Mouse (Mus musculus) T-helper 2 cell (primary cell): ENCODE measurements around the gene Tmem217.
"Not testable (repeated sequence)": the region's sequence is repeated elsewhere in the genome, so short reads cannot be mapped to it uniquely, and the experiment has no call there.

Source experiments
- in situ Hi-C: fragments of 300-600 bp; cut with MboI, MseI; formaldehyde crosslinking; loops from one replicate; pipeline ENCODE4 v1.15.1; 2025; ENCODE audit warnings: high pct_unique_total_duplicates

The Tmem217 gene

DNA sequence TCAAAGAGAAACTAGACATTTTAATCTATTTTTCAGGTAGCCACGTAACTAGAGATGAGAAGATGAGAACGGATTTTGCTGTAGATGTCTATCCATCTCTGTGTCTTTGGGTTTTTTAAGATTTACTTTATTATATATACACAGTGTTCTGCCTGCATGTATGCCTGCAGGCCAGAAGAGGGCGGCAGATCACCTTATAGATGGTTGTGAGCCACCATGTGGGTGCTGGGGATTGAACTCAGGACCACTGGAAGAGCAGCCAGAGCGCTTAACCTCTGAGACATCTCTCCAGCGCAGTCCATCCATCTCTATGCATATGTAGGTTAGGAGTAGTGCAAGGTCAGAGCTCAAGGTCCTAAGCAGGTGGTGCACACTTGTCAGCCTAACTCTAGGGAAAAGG lies 48.5 kb downstream of the Tmem217 start:
- in situ Hi-C loops: no loop called here

DNA sequence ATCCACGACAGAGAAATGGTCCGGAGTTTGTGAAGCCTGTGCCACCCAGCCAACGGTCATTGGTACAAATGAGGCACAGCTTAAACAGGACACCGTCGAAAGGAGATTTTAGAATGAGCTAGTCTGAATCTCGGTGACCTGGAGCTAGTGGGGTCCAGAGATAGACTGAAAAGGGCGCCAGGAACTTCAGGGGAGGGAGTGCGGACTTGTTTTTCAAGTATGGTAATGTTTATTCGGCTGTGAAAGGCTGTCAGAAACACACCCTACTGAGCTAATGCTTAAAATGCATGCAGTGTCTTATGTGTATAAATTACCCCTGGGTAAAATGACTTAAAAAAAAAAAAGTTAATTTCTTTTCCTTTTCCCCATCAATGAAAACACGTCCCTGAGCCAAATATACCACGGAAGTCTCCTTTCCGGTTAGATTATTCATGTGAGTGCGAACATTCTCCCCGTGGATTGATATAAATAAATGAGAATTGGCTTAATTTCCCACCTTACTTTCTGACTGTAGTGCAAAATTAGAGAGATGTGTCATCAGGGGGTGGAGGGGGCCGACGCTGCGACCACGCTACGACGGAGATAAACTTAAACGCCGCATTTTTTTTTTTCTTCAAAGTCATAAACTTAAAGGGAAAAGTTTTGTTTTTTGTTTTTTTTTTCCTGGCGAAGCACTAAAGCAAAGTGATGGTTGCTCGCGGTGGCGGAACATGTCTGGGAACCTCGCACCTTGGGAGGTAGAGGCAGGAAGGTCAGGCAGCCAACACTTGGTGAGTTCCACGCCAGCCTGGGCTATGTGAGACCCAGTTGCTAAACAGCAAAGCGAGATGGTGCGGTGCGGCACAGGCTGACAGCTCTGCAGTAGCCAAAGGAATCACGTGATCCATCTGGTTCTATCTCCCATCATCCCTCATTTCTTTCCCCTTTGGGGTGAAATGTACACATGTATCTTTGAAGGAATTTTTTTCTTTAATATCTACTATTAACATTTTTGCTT lies 49.2 kb downstream of the Tmem217 start:
- in situ Hi-C loops: no loop called here

DNA sequence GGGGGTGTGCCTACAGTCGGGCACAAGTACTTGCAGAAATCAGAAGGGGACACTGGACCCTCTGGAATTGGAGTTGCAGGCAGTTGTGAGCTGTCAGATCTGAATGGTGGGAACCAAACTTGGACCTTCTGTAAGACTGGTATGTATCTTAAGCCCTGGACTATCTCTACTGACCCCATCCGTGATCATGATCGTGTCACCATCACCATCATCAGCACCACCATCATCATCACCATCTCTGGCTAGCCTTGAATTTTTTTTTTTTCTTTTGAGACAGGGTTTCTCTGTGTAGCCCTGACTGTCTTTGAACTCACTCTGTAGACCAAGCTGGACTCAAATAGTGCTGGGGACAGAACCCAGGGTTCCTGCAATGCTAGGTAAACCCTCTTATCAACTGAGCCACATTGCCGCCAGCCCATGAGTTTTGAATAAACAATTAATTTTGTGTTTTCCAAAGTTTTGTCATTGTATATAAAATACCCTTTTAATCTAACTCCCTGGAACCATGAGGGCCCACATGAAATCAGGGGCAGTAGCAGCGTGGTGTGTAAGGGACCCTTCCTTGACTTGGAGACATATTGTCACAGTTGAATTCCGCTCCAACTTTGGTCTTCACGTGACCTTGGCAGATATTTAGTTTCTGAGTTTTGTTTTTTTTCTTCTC lies 50.0 kb downstream of the Tmem217 start:
- in situ Hi-C loops: no loop called here

DNA sequence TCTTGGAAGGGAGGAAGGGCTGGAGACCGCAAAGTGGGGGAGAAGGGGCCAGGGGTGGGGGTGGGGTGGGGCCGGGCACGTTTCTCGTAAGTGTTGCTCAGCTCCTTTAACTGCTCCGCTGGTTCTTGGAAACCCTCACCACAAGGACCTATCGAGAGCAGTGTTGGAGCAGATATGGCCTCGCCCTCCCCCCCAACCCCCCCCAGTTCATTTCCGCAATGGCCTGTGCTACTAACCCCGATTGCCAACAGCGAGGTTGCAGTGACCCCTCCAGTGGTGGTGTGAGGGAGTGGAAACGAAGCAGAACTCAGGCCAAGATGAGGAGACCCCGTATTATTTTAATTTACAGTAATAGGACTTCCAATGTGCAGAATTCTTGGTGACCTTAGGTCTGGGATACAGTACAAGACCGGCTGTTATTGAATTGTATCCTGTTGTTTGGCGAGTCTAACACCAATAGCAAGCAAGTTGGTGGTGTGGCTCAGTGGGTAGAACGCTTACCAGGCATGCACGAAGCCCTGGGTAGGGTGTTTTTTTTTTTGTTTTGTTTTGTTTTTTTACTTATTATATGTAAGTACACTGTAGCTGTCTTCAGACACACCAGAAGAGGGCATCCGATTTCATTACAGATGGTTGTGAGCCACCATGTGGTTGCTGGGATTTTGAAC lies 51.2 kb downstream of the Tmem217 start:
- in situ Hi-C loops: no loop called here

DNA sequence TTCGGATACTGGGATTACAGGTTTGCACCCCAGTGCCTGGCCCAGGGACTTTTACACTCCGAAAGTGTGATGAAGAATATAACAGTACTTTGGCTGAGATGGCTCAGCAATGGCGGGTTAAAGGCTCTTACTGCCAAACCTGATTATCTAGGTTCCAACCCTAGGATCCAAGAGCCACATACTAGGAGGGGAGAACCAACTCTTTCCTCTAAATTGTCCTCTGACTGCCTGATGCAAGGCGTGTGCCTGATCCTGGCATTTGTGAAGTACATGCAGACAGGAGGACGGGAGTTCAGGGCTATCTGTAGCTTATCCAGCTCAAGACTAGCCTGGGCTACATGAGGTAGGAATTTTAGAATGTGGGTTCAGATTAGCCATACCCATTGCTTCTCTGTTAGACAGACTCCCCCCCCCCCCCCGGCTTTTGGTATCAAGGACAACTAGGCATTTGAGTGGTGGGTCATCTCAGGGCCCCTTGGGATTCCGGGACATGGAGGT lies 51.9 kb downstream of the Tmem217 start:
- in situ Hi-C loops: no loop called here

DNA sequence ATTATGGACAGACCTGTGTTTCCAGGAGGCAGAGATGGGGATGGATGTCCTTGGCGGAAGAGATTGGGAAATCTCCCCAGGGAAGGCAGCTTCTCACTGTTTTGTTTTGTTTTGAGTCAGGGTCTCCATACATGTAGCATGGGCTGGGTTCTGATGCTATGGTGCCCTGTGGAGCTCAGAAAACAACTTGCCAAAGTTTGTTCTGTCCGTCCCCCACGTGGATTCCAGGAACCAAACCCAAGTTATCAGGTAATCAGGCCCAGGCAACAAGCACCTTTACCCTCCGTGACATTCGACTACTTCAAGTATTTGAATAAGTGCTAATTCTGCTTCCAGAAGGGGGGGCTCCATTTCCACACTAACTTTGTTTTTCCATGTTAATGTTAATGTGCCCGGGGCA lies 52.7 kb downstream of the Tmem217 start:
- in situ Hi-C loops: no loop called here

DNA sequence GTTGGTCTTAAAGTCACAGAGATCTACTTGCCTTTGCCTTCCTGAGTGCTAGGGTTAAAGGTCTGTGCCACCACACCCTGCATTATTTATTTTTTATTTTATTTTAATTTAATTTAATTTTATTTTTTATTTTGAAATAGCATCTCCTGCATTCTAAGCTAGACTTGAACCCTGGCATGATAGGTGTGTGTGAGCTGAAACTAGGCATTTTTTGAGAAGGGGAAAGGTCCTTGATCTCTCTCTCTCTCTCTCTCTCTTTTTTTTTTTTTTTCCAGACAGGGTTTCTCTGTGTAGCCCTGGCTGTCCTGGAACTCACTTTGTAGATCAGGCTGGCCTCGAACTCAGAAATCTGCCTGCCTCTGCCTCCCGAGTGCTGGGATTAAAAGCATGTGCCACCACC lies 53.2 kb downstream of the Tmem217 start:
- in situ Hi-C loops: not testable (repeated sequence)

DNA sequence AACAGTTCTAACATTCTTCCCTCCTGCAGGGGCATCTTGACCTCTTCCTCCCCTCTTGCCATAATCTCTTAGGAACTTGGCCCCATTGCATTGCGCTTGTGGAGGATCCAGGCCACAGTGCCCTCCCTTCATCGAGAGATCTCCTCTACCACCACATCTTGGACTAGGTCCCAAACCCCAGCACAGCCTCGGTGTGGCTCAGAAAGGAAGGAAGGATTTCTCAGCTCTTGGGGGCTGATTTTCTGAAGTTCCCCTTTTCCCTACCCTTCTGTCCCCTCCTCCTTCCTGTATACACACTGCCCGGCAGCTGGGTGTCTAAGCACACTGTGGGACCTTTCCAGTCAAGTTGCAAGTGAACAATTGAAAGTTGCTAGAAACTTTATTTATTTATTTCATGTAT lies 54.2 kb downstream of the Tmem217 start:
- in situ Hi-C loops: no loop called here

DNA sequence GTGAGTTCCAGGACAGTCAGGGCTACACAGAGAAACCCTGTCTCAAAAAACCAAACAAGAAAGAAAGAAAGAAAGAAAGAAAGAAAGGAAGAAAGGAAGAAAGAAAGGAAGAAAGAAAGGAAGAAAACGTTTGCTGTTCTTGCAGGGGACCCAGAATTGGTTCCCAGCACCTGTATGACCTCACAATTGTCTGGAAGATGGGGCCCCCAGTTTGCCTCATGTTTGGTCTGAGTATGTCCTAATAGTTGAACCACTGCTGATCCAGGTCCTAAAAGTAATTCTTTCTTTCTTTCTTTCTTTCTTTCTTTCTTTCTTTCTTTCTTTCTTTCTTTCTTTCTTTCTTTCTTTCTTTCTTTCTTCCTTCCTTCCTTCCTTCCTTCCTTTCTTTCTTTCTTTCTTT lies 54.7 kb downstream of the Tmem217 start:
- in situ Hi-C loops: not testable (repeated sequence)

DNA sequence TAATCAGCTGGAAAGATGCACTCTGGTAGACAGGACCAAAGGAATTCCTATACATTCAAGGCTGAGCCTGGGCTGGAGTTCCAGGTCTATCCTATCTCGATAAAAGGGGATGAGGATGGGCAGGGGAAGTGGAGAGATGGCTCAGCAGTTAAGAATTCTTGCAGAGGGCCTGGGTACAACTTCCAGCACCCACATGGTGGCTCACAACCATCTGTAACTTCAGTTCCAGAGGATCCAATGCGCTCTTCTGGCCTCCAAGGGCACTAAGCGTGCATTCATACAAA lies 55.2 kb downstream of the Tmem217 start:
- in situ Hi-C loops: no loop called here

DNA sequence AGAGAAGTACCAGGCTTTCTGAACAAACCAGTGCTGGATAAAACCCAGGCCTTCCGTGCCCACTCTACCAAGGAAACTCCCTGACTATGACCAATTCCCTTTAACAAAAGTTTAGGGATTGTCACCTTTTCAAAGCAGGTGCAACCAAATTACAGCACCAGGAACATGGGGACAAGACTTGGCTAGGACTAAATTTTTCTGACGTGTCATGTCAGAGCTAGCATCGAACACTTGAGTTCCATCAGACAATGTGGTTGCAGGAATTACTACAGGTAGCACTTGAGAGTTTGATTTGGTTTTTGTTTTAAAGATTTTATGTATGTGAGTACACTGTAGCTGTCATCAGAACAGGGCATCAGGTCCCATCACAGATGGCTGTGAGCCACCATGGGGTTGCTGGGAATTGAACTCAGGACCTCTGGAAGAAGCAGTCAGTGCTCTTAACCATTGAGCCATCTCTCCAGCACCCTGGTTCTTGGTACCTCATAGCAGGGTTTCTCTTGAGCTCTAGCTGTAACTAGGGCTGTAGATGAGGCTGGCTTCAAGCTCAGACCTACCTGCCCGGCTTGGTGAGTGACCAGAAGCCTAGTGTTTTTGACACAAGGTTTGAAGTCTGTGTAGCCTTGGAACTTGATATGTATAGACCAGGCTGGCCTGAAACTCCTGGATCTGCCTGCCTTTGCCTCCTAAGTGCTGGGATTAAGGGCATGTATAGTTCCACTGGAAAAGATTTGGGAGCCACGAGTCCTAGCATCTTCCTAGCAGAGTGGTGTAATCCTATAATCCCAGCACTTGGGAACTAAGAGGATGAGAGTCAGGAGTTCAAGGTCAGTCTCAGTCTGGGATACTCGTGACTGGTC lies 55.7 kb downstream of the Tmem217 start:
- in situ Hi-C loops: no loop called here

DNA sequence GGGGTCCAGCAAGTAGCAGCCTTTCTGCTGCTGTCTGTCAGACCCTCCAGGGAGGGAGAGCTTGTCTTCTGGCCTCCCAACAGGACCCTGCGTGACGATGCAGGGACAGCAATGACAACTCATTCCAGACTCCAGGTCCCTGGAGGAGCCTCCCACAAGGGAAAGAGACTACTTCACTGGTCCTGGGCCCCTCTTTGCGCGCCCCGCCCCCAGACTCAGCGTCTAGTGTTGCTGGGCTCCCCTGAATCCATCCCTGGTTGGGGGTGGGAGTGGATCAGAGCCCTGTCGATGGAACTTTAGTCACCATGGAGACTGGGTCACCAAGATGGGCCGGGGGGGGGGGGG lies 57.5 kb downstream of the Tmem217 start:
- in situ Hi-C loops: loop anchor here (5.0 kb wide), 1 partner anchor 97 kb away; no protein-coding TSS in a partner anchor

DNA sequence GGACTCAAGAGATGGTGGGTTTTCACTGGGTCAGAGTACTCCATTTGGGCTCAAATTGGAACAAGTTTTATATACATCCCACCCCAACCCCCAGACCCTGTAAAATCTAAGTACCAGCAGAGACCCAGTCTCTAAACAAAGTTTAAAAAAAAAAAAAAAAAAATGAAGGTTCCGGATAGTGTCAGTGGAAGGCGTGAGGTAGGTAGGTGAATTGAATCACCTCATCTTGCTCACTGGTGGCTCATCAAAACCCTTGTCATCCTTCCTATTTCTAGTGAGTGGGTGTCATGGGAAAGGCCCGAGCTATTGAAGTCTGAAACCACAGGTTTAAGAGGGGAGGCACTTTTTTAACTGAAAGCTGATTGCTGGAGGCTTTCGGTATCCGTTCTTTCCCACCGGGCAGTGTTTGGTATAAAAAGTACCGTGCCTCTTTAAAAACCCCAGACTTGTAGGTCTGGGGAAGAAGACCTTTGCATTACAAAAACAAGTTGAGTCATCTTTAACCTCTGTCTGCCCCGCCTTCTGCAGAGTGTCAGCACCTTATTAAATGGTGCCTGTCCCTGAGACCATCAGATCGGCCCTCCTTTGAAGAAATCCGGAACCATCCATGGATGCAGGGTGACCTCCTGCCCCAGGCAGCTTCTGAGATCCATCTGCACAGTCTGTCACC lies 58.0 kb downstream of the Tmem217 start:
- in situ Hi-C loops: loop anchor here (5.0 kb wide), 1 partner anchor 97 kb away; no protein-coding TSS in a partner anchor

DNA sequence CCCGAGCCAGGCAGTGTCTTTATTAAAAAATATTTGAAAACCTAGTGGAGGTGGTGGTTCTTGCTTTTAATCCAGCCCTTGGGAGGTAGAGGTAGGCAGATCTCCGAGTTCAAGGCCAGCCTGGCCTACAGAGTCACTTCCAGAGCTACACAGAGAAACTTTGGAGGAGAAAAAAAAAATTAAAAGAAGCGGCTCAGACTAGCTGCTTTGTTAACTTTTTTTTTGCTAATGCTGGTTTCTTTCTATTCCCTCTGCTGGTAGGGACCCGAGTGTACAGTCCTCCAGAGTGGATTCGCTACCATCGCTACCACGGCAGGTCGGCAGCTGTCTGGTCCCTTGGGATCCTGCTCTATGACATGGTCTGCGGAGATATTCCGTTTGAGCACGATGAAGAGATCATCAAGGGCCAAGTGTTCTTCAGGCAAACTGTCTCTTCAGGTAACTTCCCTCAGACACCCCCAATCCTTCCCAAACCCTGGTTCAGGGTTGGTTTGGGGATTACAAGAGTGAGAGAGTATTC lies 58.7 kb downstream of the Tmem217 start:
- in situ Hi-C loops: loop anchor here (5.0 kb wide), 1 partner anchor 96 kb away; no protein-coding TSS in a partner anchor

DNA sequence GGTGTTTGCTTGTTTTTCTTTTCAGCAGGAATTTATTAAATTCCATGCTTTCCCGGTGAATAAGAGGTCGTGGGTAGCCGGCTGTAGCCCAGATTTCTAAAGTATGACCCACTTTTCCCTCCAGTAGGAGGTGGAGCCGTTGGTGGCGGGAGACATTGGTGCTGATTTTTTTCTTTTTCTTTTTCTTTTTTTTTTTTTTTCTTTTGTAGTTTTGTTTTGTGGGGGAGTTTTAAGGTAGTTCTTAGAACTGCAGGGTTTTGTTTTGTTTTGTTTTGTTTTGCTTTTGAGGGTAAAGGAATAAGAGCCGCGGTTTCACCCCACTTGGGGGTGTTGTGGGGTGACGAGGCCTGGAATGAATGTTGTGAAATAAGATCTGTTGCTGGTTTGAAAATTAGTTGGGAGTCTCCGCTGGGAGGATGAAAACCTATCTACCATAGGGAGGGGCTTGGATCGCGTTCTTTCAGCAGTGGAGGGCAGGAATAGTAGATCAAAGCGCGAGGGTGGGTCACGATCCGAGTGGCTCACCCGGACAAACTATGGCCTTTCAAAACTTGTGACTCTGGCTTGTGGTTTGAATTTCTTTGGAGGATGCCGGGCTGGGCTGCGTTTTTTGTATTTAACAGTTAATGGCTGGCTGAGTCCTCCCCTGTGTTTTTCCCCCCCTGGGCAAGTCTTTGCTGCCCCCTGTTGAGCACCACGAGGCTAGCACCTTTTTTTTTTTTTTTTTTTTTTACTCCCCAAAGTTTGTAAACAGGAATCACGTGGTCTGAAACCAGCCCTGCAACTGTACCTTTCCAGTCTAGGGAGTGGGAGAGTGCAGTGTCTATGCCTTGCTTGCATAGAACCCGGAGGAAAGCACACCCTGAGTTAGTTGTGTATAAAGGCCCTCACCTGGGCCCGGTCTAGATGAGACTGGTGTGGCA lies 59.7 kb downstream of the Tmem217 start:
- in situ Hi-C loops: loop anchor here (5.0 kb wide), 1 partner anchor 95 kb away; no protein-coding TSS in a partner anchor

DNA sequence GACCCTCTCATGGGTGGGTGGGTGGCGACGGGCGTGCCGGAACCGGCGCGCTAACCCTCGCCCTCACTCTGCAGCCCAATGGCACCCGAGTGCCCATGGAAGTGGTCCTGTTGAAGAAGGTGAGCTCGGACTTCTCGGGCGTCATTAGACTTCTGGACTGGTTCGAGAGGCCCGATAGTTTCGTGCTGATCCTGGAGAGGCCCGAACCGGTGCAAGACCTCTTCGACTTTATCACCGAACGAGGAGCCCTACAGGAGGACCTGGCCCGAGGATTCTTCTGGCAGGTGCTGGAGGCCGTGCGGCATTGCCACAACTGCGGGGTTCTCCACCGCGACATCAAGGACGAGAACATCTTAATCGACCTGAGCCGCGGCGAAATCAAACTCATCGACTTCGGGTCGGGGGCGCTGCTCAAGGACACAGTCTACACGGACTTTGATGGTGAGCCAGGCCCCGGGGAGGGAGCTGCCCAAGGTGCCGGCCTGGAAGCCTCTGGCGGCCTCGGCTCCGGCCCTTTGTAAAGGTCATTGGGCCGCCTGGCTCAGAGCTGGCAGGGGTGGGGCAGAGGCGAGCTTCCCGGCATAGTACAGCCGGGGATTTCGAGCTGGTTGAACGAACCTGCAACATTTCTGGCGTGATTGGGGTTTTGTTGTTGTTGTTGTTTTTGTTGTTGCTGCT lies 60.5 kb downstream of the Tmem217 start:
- in situ Hi-C loops: loop anchor here (5.0 kb wide), 1 partner anchor 94 kb away; no protein-coding TSS in a partner anchor

DNA sequence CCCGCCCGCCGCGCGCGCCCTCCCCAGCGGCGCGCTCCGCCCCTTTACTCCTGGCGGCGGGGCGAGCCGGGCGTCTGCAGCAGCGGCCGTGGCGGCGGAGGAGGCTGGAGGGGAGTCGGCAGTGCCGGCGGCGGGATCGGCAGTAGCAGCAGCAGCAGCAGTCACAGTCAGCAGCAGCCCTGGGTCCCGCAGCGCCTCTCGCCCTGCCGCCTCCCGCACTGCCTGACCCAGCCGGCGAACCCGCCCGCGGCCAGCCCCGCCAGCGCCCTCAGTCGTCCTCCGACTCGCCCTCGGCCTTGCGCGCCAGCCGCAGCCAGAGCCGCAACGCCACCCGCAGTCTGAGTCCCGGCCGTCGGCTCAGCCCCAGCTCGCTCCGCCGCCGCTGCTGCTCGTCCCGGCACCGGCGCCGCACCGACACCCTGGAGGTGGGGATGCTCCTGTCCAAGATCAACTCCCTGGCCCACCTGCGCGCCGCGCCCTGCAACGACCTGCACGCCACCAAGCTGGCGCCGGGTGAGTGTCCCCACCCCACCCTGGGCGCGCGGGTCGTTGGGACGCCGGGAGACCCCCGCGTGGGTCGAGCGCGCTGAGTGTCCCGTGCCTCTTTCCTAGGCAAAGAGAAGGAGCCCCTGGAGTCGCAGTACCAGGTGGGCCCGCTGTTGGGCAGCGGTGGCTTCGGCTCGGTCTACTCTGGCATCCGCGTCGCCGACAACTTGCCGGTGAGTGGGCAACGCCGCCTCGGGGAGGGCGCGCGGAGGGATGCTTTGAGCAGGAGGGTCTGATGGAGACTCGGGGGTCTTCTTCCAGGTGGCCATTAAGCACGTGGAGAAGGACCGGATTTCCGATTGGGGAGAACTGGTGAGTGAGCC lies 61.2 kb downstream of the Tmem217 start, which contains the start of gene Pim1:
Gene Pim1 (plus strand): TSS at position 41 of the 869 bp plus-strand sequence.
- in situ Hi-C loops: loop anchor here (5.0 kb wide), 1 partner anchor 94 kb away; no protein-coding TSS in a partner anchor
